Mouse (Mus musculus): ENCODE results near the gene Txndc12. TPM values are rescaled to one million over a fixed set of nuclear protein-coding genes. Genes with fewer than 3 reads are reported as not detected.

Txndc12 gene
- polyA plus RNA-seq, 1 experiment from 2014 or later = 121 TPM

GRCm38 (mm10) chr4:108826643-108827042, 7.8 kb upstream of the Txndc12 start:
- Histone ChIP-seq H3K9me3 (no peaks in the 10 kb centered on the region), H3K9ac (no peak overlapping the region), H3K27me3 (replicated peaks) (no peaks in the 10 kb centered on the region), H3K36me3 (peaks cover 84% of the 10 kb centered on the region), H3K4me1 (peaks cover 11% of the 10 kb centered on the region), H3K4me2 (no peak overlapping the region), H3K4me3 (no peak overlapping the region), H3K27ac (replicated peaks) (no peak overlapping the region)
- no peak for ATAC-seq (ENCODE audit: extremely low read depth, insufficient number of reproducible peaks, low FRiP score, low TSS enrichment)
- WGBS = 90% methylated on average over 2 of the region's 2 CpGs

- ATAC-seq (ENCODE audit: extremely low read depth, insufficient number of reproducible peaks, low FRiP score, low TSS enrichment) = no peak
- H3K36me3 ChIP-seq = peaks cover 44% of the 10 kb centered on the region
- H3K27ac ChIP-seq (replicated peaks) = peak overlapping the region; percentile 51
- 0 out of 2 replicates have a peak overlapping the region, but pooled peaks have one; percentile 1 for H3K4me3 ChIP-seq
- no peaks in the 10 kb centered on the region for H3K9me3 ChIP-seq
- 91% methylated on average over 1 of the region's 1 CpGs for WGBS
- no peaks in the 10 kb centered on the region for H3K27me3 ChIP-seq (replicated peaks)
- H3K4me1 ChIP-seq = peaks cover 23% of the 10 kb centered on the region
- peak overlapping the region; percentile 59; the same call in 1 of the 2 replicates for H3K9ac ChIP-seq
- peak overlapping the region; percentile 70 for H3K4me2 ChIP-seq
Measured at GRCm38 (mm10) chr4:108830698-108831097, 3.7 kb upstream of the Txndc12 start.

GRCm38 (mm10) chr4:108832916-108833827, 1.2 kb upstream of the Txndc12 start, which contains the start of gene Btf3l4:
TSS of gene Btf3l4 (minus strand) at chr4:108833614.
- H3K4me3 ChIP-seq = peak within 1 kb of the TSS; percentile 96
- peak within 1 kb of the TSS; percentile 74 for H3K4me2 ChIP-seq
- peak within 1 kb of the TSS; percentile 98 for H3K27ac ChIP-seq (replicated peaks)
- no peaks in the 10 kb centered on the region for H3K27me3 ChIP-seq (replicated peaks)
- peak; percentile 91 for ATAC-seq (ENCODE audit: extremely low read depth, insufficient number of reproducible peaks, low FRiP score, low TSS enrichment)
- peak within 1 kb of the TSS; percentile 97 for H3K9ac ChIP-seq
- WGBS = under 1% methylated on average over 71 of the region's 73 CpGs
- peaks cover 47% of the 10 kb centered on the region for H3K4me1 ChIP-seq
- peaks cover 22% of the 10 kb centered on the region for H3K36me3 ChIP-seq
- H3K9me3 ChIP-seq = no peaks in the 10 kb centered on the region

GRCm38 (mm10) chr4:108833828-108834114, 630 bp upstream of the Txndc12 start:
- peaks cover 16% of the 10 kb centered on the region for H3K36me3 ChIP-seq
- no peaks in the 10 kb centered on the region for H3K9me3 ChIP-seq
- peak overlapping the region; percentile 97 for H3K9ac ChIP-seq
- H3K27me3 ChIP-seq (replicated peaks) = no peaks in the 10 kb centered on the region
- H3K27ac ChIP-seq (replicated peaks) = peak overlapping the region; percentile 98
- H3K4me1 ChIP-seq = peaks cover 53% of the 10 kb centered on the region
- H3K4me2 ChIP-seq = peak overlapping the region; percentile 74
- no peak for ATAC-seq (ENCODE audit: extremely low read depth, insufficient number of reproducible peaks, low FRiP score, low TSS enrichment)
- H3K4me3 ChIP-seq = peak overlapping the region; percentile 96
- WGBS = under 1% methylated on average over 6 of the region's 6 CpGs

- peak overlapping the region; percentile 96 for H3K4me3 ChIP-seq
Measured at GRCm38 (mm10) chr4:108834971-108835311, 540 bp downstream of the Txndc12 start.

GRCm38 (mm10) chr4:108835496-108835895, 1.1 kb downstream of the Txndc12 start:
- WGBS = 49% methylated on average over 3 of the region's 3 CpGs
- H3K4me1 ChIP-seq = peaks cover 57% of the 10 kb centered on the region
- H3K27ac ChIP-seq (replicated peaks) = peak overlapping the region; percentile 98
- peak overlapping the region; percentile 96 for H3K4me3 ChIP-seq
- peak overlapping the region; percentile 74 for H3K4me2 ChIP-seq
- H3K9me3 ChIP-seq = no peaks in the 10 kb centered on the region
- H3K36me3 ChIP-seq = peaks cover 4% of the 10 kb centered on the region
- no peaks in the 10 kb centered on the region for H3K27me3 ChIP-seq (replicated peaks)
- H3K9ac ChIP-seq = peak overlapping the region; percentile 97
- no peak for ATAC-seq (ENCODE audit: extremely low read depth, insufficient number of reproducible peaks, low FRiP score, low TSS enrichment)

More at GRCm38 (mm10) chr4:108834971-108835311, 540 bp downstream of the Txndc12 start:
- H3K4me1 ChIP-seq = peaks cover 59% of the 10 kb centered on the region
- WGBS = 1% methylated on average over 15 of the region's 15 CpGs
- H3K27me3 ChIP-seq (replicated peaks) = no peaks in the 10 kb centered on the region
- peak overlapping the region; percentile 74 for H3K4me2 ChIP-seq
- H3K27ac ChIP-seq (replicated peaks) = peak overlapping the region; percentile 98
- H3K36me3 ChIP-seq = peaks cover 4% of the 10 kb centered on the region
- H3K9me3 ChIP-seq = no peaks in the 10 kb centered on the region
- ATAC-seq (ENCODE audit: extremely low read depth, insufficient number of reproducible peaks, low FRiP score, low TSS enrichment) = no peak
- H3K9ac ChIP-seq = peak overlapping the region; percentile 97

- peak overlapping the region; percentile 89 for H3K27ac ChIP-seq (replicated peaks)
- no peak for ATAC-seq (ENCODE audit: extremely low read depth, insufficient number of reproducible peaks, low FRiP score, low TSS enrichment)
- peaks cover 50% of the 10 kb centered on the region for H3K4me1 ChIP-seq
- H3K9me3 ChIP-seq = no peaks in the 10 kb centered on the region
- peaks cover 20% of the 10 kb centered on the region for H3K36me3 ChIP-seq
- H3K27me3 ChIP-seq (replicated peaks) = no peaks in the 10 kb centered on the region
- H3K4me2 ChIP-seq = peak overlapping the region; percentile 44
- H3K4me3 ChIP-seq = 0 out of 2 replicates have a peak overlapping the region, but pooled peaks have one; percentile 0
- WGBS = 23% methylated on average over 4 of the region's 4 CpGs
- peak overlapping the region; percentile 51; the same call in 1 of the 2 replicates for H3K9ac ChIP-seq
Measured at GRCm38 (mm10) chr4:108838031-108838430, 3.6 kb downstream of the Txndc12 start.

- ATAC-seq (ENCODE audit: extremely low read depth, insufficient number of reproducible peaks, low FRiP score, low TSS enrichment) = no peak
- peaks cover 20% of the 10 kb centered on the region for H3K36me3 ChIP-seq
- H3K4me3 ChIP-seq = no peak overlapping the region
- peak overlapping the region; percentile 32; the same call in 1 of the 2 replicates for H3K27ac ChIP-seq (replicated peaks)
- 62% methylated on average over 7 of the region's 7 CpGs for WGBS
- H3K9me3 ChIP-seq = no peaks in the 10 kb centered on the region
- H3K4me1 ChIP-seq = peaks cover 38% of the 10 kb centered on the region
- H3K9ac ChIP-seq = 0 out of 2 replicates have a peak overlapping the region, but pooled peaks have one; percentile 14
- no peak overlapping the region for H3K4me2 ChIP-seq
- no peaks in the 10 kb centered on the region for H3K27me3 ChIP-seq (replicated peaks)
Measured at GRCm38 (mm10) chr4:108841920-108842578, 7.6 kb downstream of the Txndc12 start.

- Histone ChIP-seq H3K9me3 (no peaks in the 10 kb centered on the region), H3K27ac (replicated peaks) (no peak overlapping the region), H3K27me3 (replicated peaks) (no peaks in the 10 kb centered on the region), H3K4me2 (no peak overlapping the region), H3K4me3 (no peak overlapping the region), H3K4me1 (peaks cover 29% of the 10 kb centered on the region), H3K36me3 (peaks cover 20% of the 10 kb centered on the region), H3K9ac (0 out of 2 replicates have a peak overlapping the region, but pooled peaks have one; percentile 19)
- no peak for ATAC-seq (ENCODE audit: extremely low read depth, insufficient number of reproducible peaks, low FRiP score, low TSS enrichment)
Measured at GRCm38 (mm10) chr4:108843336-108843735, 8.9 kb downstream of the Txndc12 start.

GRCm38 (mm10) chr4:108845824-108846569, 11.6 kb downstream of the Txndc12 start:
- Histone ChIP-seq H3K4me2 (no peak overlapping the region), H3K27ac (replicated peaks) (no peak overlapping the region)
- WGBS = 77% methylated on average over 5 of the region's 5 CpGs

More at GRCm38 (mm10) chr4:108845824-108846569, 11.6 kb downstream of the Txndc12 start:
- no peak for ATAC-seq (ENCODE audit: extremely low read depth, insufficient number of reproducible peaks, low FRiP score, low TSS enrichment)
- Histone ChIP-seq H3K4me3 (no peak overlapping the region), H3K36me3 (peaks cover 25% of the 10 kb centered on the region), H3K27me3 (replicated peaks) (no peaks in the 10 kb centered on the region), H3K9me3 (no peaks in the 10 kb centered on the region), H3K9ac (no peak overlapping the region), H3K4me1 (peaks cover 38% of the 10 kb centered on the region)

Data from heart, embryonic 13.5 days (tissue).